Mouse (Mus musculus): Measurements from ENCODE around the gene Cript. TPM values are rescaled to one million over a fixed set of nuclear protein-coding genes. Genes with fewer than 3 reads are reported as not detected.

Gene Cript
- polyA plus RNA-seq, 1 experiment from 2014 or later: 150 TPM

DNA sequence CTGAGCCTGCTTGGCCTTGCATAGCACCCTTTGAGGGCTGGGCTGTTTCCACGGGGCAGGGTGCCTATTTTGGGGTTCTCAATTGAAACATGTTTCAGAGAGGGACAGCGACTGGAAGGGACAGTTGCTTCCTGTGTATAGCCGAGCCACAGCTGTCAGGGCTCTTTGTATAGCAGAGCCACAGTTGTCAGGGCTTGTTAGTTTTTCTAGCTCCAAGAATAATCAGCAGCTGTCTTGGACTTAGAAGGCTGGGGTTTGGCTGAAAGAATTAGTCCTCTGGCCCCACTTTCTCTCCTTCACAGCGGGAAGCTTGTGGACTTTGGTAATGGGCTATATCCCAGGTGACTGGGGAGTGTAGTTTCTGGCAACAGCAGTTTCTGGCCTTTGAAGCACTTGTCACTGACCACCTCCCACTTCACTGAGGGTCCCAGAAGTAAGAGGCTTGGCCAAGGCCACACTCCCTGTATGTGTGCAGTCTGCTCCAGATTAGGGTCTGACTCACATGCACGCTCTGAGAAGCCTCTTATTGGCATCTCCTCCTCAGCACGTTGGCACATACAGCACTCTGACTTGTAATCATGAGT is 36.7 kb upstream of the Cript start:
- Histone ChIP-seq H3K9me3 (ENCODE audit: control insufficient read depth, low read length) (no peaks in the 10 kb centered on the region), H3K4me2 (replicated peaks; ENCODE audit: low read depth, low read length) (no peak overlapping the region), H3K27me3 (ENCODE audit: control insufficient read depth, insufficient read depth, low read length) (no peaks in the 10 kb centered on the region), H3K36me3 (ENCODE audit: control insufficient read depth, insufficient read depth, low read length) (0 out of 2 replicates have a peak, but pooled peaks cover 2% of the 10 kb centered on the region), H3K4me1 (ENCODE audit: control insufficient read depth, insufficient read depth, low read length) (0 out of 2 replicates have a peak, but pooled peaks cover 5% of the 10 kb centered on the region), H3K27ac (ENCODE audit: low read depth, low read length) (no peak overlapping the region), H3K9ac (ENCODE audit: low read depth, low read length) (no peak overlapping the region), H3K4me3 (ENCODE audit: low read length) (no peak overlapping the region)
- WGBS: 69% methylated on average over 6 of the region's 6 CpGs
- ATAC-seq (ENCODE audit: low FRiP score, low TSS enrichment): no peak

GRCm38 (mm10) chr17:86991306-86991705 is 34.0 kb upstream of the Cript start:
- ATAC-seq (ENCODE audit: low FRiP score, low TSS enrichment): no peak
- Histone ChIP-seq H3K4me2 (replicated peaks; ENCODE audit: low read depth, low read length) (no peak overlapping the region), H3K27ac (ENCODE audit: low read depth, low read length) (no peak overlapping the region), H3K9me3 (ENCODE audit: control insufficient read depth, low read length) (no peaks in the 10 kb centered on the region), H3K27me3 (ENCODE audit: control insufficient read depth, insufficient read depth, low read length) (no peaks in the 10 kb centered on the region), H3K4me1 (ENCODE audit: control insufficient read depth, insufficient read depth, low read length) (no peaks in the 10 kb centered on the region), H3K4me3 (ENCODE audit: low read length) (no peak overlapping the region), H3K9ac (ENCODE audit: low read depth, low read length) (no peak overlapping the region), H3K36me3 (ENCODE audit: control insufficient read depth, insufficient read depth, low read length) (peaks cover 4% of the 10 kb centered on the region; the same call in 1 of the 2 replicates)
- WGBS: 90% methylated on average over 8 of the region's 8 CpGs

- H3K4me1 ChIP-seq (ENCODE audit: control insufficient read depth, insufficient read depth, low read length): no peaks in the 10 kb centered on the region
- 91% methylated on average over 6 of the region's 6 CpGs for WGBS
These were observed 28.0 kb upstream of the Cript start for GRCm38 (mm10) chr17:86997323-86997722.

GRCm38 (mm10) chr17:87008950-87009349 is 16.4 kb upstream of the Cript start:
- Histone ChIP-seq H3K4me1 (ENCODE audit: control insufficient read depth, insufficient read depth, low read length) (no peaks in the 10 kb centered on the region), H3K9ac (ENCODE audit: low read depth, low read length) (no peak overlapping the region), H3K36me3 (ENCODE audit: control insufficient read depth, insufficient read depth, low read length) (peaks cover 5% of the 10 kb centered on the region; the same call in 1 of the 2 replicates), H3K4me3 (ENCODE audit: low read length) (no peak overlapping the region), H3K9me3 (ENCODE audit: control insufficient read depth, low read length) (no peaks in the 10 kb centered on the region), H3K4me2 (replicated peaks; ENCODE audit: low read depth, low read length) (no peak overlapping the region), H3K27ac (ENCODE audit: low read depth, low read length) (no peak overlapping the region), H3K27me3 (ENCODE audit: control insufficient read depth, insufficient read depth, low read length) (no peaks in the 10 kb centered on the region)
- no peak for ATAC-seq (ENCODE audit: low FRiP score, low TSS enrichment)
- 93% methylated on average over 3 of the region's 3 CpGs for WGBS

More at GRCm38 (mm10) chr17:86997323-86997722, 28.0 kb upstream of the Cript start:
- Histone ChIP-seq H3K27ac (ENCODE audit: low read depth, low read length) (no peak overlapping the region), H3K9ac (ENCODE audit: low read depth, low read length) (no peak overlapping the region), H3K27me3 (ENCODE audit: control insufficient read depth, insufficient read depth, low read length) (no peaks in the 10 kb centered on the region), H3K4me2 (replicated peaks; ENCODE audit: low read depth, low read length) (no peak overlapping the region), H3K36me3 (ENCODE audit: control insufficient read depth, insufficient read depth, low read length) (peaks cover 27% of the 10 kb centered on the region), H3K4me3 (ENCODE audit: low read length) (no peak overlapping the region), H3K9me3 (ENCODE audit: control insufficient read depth, low read length) (no peaks in the 10 kb centered on the region)
- no peak for ATAC-seq (ENCODE audit: low FRiP score, low TSS enrichment)

DNA sequence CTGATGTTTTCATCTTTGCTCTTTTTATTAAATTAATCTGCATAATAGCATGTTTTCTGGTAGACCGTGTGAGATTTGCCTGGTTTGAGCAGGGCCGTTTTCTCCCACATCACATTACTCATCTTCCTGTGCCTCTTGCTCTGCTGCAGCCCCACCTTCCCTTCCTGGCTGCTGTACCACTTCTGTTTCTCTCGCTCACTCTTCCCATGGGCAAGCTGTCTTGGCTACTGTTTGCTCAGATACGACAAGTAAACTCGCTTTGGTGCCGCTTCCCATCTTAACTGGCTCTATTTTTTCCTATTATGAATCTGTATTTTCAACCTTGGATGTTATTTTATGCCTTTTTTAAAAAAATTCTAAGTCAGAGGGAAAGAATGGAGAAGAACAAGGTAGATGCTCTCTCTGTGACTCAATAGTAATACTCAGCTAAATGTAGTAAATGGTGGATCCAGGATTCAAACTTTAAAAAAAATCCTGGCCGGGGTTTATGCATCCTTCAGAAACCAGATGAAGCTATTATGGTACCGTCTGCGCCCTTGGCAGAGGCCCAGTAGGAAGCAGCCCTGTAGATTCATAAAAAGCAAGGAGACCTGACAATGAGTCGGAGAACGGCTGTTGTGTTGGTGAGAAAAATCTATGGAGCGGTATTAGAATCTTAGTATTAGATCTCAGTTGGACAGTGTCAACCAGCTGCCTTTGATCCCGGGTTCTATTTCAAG is 13.9 kb upstream of the Cript start:
- ATAC-seq (ENCODE audit: low FRiP score, low TSS enrichment): no peak
- 90% methylated on average over 13 of the region's 13 CpGs for WGBS
- H3K27ac ChIP-seq (ENCODE audit: low read depth, low read length): no peak overlapping the region

DNA sequence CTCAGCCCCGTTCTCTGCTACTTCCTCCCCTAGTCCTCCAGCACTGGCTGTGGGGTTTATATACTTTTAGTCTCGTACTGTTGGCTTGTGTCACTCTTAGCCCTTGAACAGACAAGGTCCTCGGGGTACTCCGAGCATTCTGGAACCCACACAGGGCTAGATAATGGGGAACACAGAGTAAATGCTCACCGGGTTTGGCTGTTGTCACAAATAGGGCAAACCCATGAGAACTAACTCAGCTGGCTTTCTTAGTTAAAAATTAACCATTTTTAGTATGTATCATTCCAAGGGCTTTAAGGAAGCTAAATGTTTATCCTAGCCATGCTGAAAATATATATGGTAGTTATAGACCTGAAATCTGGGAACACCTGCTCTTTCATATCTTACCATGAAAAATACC is 5.7 kb upstream of the Cript start:
- WGBS: 89% methylated on average over 5 of the region's 5 CpGs
- no peak overlapping the region for H3K27ac ChIP-seq (ENCODE audit: low read depth, low read length)

More for the DNA sequence above, 13.9 kb upstream of the Cript start:
- Histone ChIP-seq H3K4me2 (replicated peaks; ENCODE audit: low read depth, low read length) (no peak overlapping the region), H3K27me3 (ENCODE audit: control insufficient read depth, insufficient read depth, low read length) (no peaks in the 10 kb centered on the region), H3K4me3 (ENCODE audit: low read length) (no peak overlapping the region), H3K36me3 (ENCODE audit: control insufficient read depth, insufficient read depth, low read length) (peaks cover 8% of the 10 kb centered on the region; the same call in 1 of the 2 replicates), H3K9ac (ENCODE audit: low read depth, low read length) (no peak overlapping the region), H3K4me1 (ENCODE audit: control insufficient read depth, insufficient read depth, low read length) (no peaks in the 10 kb centered on the region), H3K9me3 (ENCODE audit: control insufficient read depth, low read length) (no peaks in the 10 kb centered on the region)

DNA sequence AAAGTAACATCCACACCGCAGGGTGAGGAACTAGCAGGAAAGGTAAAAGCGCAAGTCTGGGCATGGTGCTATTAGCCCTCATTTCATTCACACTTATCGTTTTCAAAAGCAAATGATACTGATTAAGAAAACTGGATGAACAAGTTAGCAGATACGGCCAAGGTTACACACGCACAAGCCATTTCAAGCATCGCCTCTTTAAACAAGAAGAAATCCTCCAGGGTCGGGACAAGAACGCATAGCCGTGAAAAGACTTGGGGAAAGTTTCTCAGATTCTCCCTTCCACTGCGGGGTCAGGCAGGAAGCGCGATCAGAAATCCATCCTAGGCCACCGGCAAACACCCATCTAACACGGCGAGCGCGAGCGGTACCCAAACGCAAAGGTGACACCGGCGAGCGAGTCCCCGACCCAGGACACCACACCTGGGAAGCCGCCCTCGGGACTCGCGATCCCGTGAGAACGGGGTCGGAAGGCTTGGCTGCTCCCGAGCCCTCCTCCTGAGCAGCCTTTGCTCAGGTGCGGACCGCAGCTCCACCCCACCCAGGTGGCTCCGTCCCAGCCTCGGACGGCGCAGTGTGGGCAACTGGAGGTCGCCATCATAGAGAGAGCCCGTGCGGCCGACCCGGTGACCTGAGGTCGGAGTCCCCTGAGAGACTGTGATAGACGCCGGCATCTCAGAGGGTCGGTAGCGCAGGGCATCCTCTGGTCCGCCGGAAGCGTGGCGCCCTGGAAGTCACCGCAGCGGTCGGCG is 683 bp upstream of the Cript start:
- peaks cover 7% of the 10 kb centered on the region for H3K36me3 ChIP-seq (ENCODE audit: control insufficient read depth, insufficient read depth, low read length)
- no peak for ATAC-seq (ENCODE audit: low FRiP score, low TSS enrichment)
- no peaks in the 10 kb centered on the region for H3K27me3 ChIP-seq (ENCODE audit: control insufficient read depth, insufficient read depth, low read length)
- peak overlapping the region; percentile 75 for H3K9ac ChIP-seq (ENCODE audit: low read depth, low read length)
- H3K4me1 ChIP-seq (ENCODE audit: control insufficient read depth, insufficient read depth, low read length): peaks cover 4% of the 10 kb centered on the region
- H3K9me3 ChIP-seq (ENCODE audit: control insufficient read depth, low read length): 0 out of 2 replicates have a peak, but pooled peaks cover 2% of the 10 kb centered on the region
- H3K4me3 ChIP-seq (ENCODE audit: low read length): peak overlapping the region; percentile 94
- H3K27ac ChIP-seq (ENCODE audit: low read depth, low read length): no peak overlapping the region
- H3K4me2 ChIP-seq (replicated peaks; ENCODE audit: low read depth, low read length): peak overlapping the region; percentile 97
- 1% methylated on average over 55 of the region's 55 CpGs for WGBS

More for the DNA sequence above, 5.7 kb upstream of the Cript start:
- H3K36me3 ChIP-seq (ENCODE audit: control insufficient read depth, insufficient read depth, low read length): peaks cover 12% of the 10 kb centered on the region; the same call in 1 of the 2 replicates
- H3K9me3 ChIP-seq (ENCODE audit: control insufficient read depth, low read length): no peaks in the 10 kb centered on the region
- H3K4me1 ChIP-seq (ENCODE audit: control insufficient read depth, insufficient read depth, low read length): no peaks in the 10 kb centered on the region
- H3K4me3 ChIP-seq (ENCODE audit: low read length): no peak overlapping the region
- H3K4me2 ChIP-seq (replicated peaks; ENCODE audit: low read depth, low read length): no peak overlapping the region
- no peak for ATAC-seq (ENCODE audit: low FRiP score, low TSS enrichment)
- H3K9ac ChIP-seq (ENCODE audit: low read depth, low read length): no peak overlapping the region
- no peaks in the 10 kb centered on the region for H3K27me3 ChIP-seq (ENCODE audit: control insufficient read depth, insufficient read depth, low read length)

DNA sequence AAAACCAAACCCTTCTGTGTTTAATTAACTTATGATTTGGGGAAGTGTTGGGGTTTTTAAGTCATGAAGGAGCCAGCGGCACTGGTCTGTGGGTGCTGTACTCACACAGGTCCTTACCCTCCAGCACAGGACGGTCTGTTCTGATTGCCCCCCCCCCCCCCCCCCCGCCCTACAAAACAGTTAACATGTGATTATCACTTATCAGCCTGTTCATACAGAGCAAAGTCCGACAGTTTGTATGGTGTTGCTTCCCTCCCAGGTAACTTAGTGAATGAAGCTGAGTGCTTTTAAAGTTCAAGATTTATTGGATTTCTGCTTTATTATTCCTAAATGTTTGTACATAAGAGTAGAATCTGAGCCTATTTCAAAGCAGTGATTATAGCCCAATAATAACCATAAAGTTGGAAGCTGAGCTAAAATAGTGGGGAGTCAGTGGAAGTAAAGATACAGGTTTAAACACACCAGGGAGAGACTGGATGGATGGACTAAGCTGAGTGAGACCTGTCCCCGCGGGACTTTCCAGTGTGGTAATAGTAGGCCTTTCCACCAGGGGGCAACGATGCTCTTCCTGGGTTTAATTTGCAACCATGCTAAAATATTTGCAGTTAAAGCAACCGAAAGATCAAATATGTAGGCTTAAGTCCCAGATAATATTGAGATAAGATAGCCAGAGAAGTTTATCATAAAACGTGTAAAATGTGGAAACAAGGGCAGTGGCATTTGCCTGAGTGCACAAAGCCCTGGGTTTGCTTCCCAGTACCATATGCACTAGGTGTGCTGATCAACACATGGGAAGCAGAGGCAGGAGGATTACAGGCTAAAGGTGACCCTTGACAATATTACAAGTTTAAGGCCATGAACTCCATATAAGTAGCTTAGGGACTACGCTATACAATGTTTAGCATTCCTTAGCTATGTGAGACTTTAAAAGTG is 11.1 kb downstream of the Cript start:
- Histone ChIP-seq H3K4me2 (replicated peaks; ENCODE audit: low read depth, low read length) (no peak overlapping the region), H3K9me3 (ENCODE audit: control insufficient read depth, low read length) (no peaks in the 10 kb centered on the region), H3K27me3 (ENCODE audit: control insufficient read depth, insufficient read depth, low read length) (no peaks in the 10 kb centered on the region), H3K27ac (ENCODE audit: low read depth, low read length) (no peak overlapping the region), H3K4me1 (ENCODE audit: control insufficient read depth, insufficient read depth, low read length) (no peaks in the 10 kb centered on the region), H3K9ac (ENCODE audit: low read depth, low read length) (no peak overlapping the region), H3K36me3 (ENCODE audit: control insufficient read depth, insufficient read depth, low read length) (peaks cover 10% of the 10 kb centered on the region; the same call in 1 of the 2 replicates), H3K4me3 (ENCODE audit: low read length) (no peak overlapping the region)
- WGBS: 63% methylated on average over 10 of the region's 10 CpGs
- no peak for ATAC-seq (ENCODE audit: low FRiP score, low TSS enrichment)
